Mouse (Mus musculus) liver, embryonic 16.5 days (tissue): ENCODE results near the gene Cds1. TPM values are rescaled to one million over a fixed set of nuclear protein-coding genes. Genes with fewer than 3 reads are reported as not detected.

Experiments
- ATAC-seq: fragments of 200-750 bp; cut with Nextera tagmentation; 2 replicates; pipeline ENCODE4 v1.8.0; 2017; ENCODE audit warnings: low read depth, mild to moderate bottlenecking, moderate number of reproducible peaks, moderate library complexity
- H3K27ac ChIP-seq: fragments of 300-500 bp; sonication (generic); 2 replicates; pipeline ENCODE4 v1.5.1; 2014; ENCODE audit warnings: mild to moderate bottlenecking, low read length
- H3K27me3 ChIP-seq: fragments of 300-500 bp; sonication (generic); 2 replicates; pipeline ENCODE4 v1.6.1; 2014; ENCODE audit warnings: low read depth, low read length, mixed read lengths; ENCODE audit not compliant: control insufficient read depth, insufficient read depth
- H3K36me3 ChIP-seq: fragments of 300-500 bp; sonication (generic); 2 replicates; pipeline ENCODE4 v1.6.1; 2014; ENCODE audit warnings: mild to moderate bottlenecking; ENCODE audit not compliant: control insufficient read depth, insufficient read depth
- H3K4me1 ChIP-seq: fragments of 300-500 bp; sonication (generic); 2 replicates; pipeline ENCODE4 v1.6.1; 2014; ENCODE audit warnings: low read depth, low read length, mixed read lengths; ENCODE audit not compliant: control insufficient read depth
- H3K4me2 ChIP-seq: fragments of 300-500 bp; sonication (generic); 2 replicates; pipeline ENCODE4 v1.6.1; 2014; ENCODE audit warnings: low read depth, low read length, mixed read lengths
- H3K4me3 ChIP-seq: fragments of 300-500 bp; sonication (generic); 2 replicates; pipeline ENCODE4 v1.5.1; 2014; ENCODE audit warnings: low read depth, mild to moderate bottlenecking, low read length
- H3K9ac ChIP-seq: fragments of 300-500 bp; sonication (generic); 2 replicates; pipeline ENCODE4 v1.6.1; 2014; ENCODE audit warnings: low read depth, low read length
- H3K9me3 ChIP-seq: fragments of 300-500 bp; sonication (generic); replicated peaks from 2 replicates; pipeline ENCODE4 v1.6.1; 2016; ENCODE audit warnings: low read length; ENCODE audit not compliant: control insufficient read depth
- WGBS: fragments of 180-500 bp; shearing (Covaris S2); extraction: QIAGEN DNeasy Blood & Tissue Kit; methylation state at CpG from one replicate; pipeline ENCODE4 v1.1.7; 2014; ENCODE audit not compliant: insufficient replicate concordance; 5-methylcytosine and 5-hydroxymethylcytosine counted together
- polyA plus RNA-seq: library from polyadenylated mRNA; unstranded; fragments of >200 nt; fragmentation: Nextera tagmentation; extraction: Ambion mirVana; gene quantifications from 2 replicates; pipeline ENCODE4 v1.2.1, GENCODE M21; 2015

Gene Cds1
- polyA plus RNA-seq, 1 experiment from 2014 or later, result 0.44 TPM

- Histone ChIP-seq H3K27ac (no peak overlapping the region), H3K4me3 (no peak overlapping the region), H3K4me1 (no peaks in the 10 kb centered on the region), H3K27me3 (no peaks in the 10 kb centered on the region), H3K4me2 (no peak overlapping the region), H3K9me3 (no peaks in the 10 kb centered on the region), H3K9ac (no peak overlapping the region), H3K36me3 (no peaks in the 10 kb centered on the region)
- no peak for ATAC-seq
- 77% methylated on average over 2 of the region's 2 CpGs for WGBS
Observed at GRCm38 (mm10) chr5:101784787-101785186, 19.9 kb downstream of the Cds1 start.

- Histone ChIP-seq H3K4me2 (no peak overlapping the region), H3K4me3 (no peak overlapping the region), H3K9ac (no peak overlapping the region), H3K27me3 (no peaks in the 10 kb centered on the region), H3K9me3 (no peaks in the 10 kb centered on the region), H3K27ac (no peak overlapping the region), H3K4me1 (no peaks in the 10 kb centered on the region), H3K36me3 (no peaks in the 10 kb centered on the region)
- 18% methylated on average over 4 of the region's 4 CpGs for WGBS
- ATAC-seq, result no peak
Observed at GRCm38 (mm10) chr5:101785921-101786614, 21.1 kb downstream of the Cds1 start.

GRCm38 (mm10) chr5:101789770-101790169, 24.8 kb downstream of the Cds1 start:
- Histone ChIP-seq H3K4me1 (no peaks in the 10 kb centered on the region), H3K4me2 (no peak overlapping the region), H3K9ac (no peak overlapping the region), H3K4me3 (no peak overlapping the region), H3K27me3 (no peaks in the 10 kb centered on the region), H3K9me3 (no peaks in the 10 kb centered on the region), H3K27ac (no peak overlapping the region), H3K36me3 (no peaks in the 10 kb centered on the region)
- no peak for ATAC-seq

GRCm38 (mm10) chr5:101790560-101790959, 25.6 kb downstream of the Cds1 start:
- Histone ChIP-seq H3K9me3 (no peaks in the 10 kb centered on the region), H3K9ac (no peak overlapping the region), H3K27ac (no peak overlapping the region), H3K4me2 (no peak overlapping the region), H3K27me3 (no peaks in the 10 kb centered on the region), H3K4me1 (no peaks in the 10 kb centered on the region), H3K36me3 (no peaks in the 10 kb centered on the region), H3K4me3 (no peak overlapping the region)
- WGBS, result 63% methylated on average over 5 of the region's 5 CpGs
- ATAC-seq, result no peak

- no peaks in the 10 kb centered on the region for H3K9me3 ChIP-seq
- H3K4me3 ChIP-seq, result no peak overlapping the region
- no peak overlapping the region for H3K4me2 ChIP-seq
- H3K4me1 ChIP-seq, result no peaks in the 10 kb centered on the region
- 32% methylated on average over 4 of the region's 4 CpGs for WGBS
- H3K9ac ChIP-seq, result no peak overlapping the region
- no peak overlapping the region for H3K27ac ChIP-seq
- no peaks in the 10 kb centered on the region for H3K27me3 ChIP-seq
- no peaks in the 10 kb centered on the region for H3K36me3 ChIP-seq
- no peak for ATAC-seq
Observed at GRCm38 (mm10) chr5:101792665-101793064, 27.7 kb downstream of the Cds1 start.

- Histone ChIP-seq H3K27me3 (no peaks in the 10 kb centered on the region; the same call in 1 of the 2 replicates), H3K4me1 (no peaks in the 10 kb centered on the region), H3K36me3 (no peaks in the 10 kb centered on the region), H3K9ac (no peak overlapping the region), H3K4me2 (no peak overlapping the region), H3K9me3 (no peaks in the 10 kb centered on the region), H3K27ac (no peak overlapping the region), H3K4me3 (no peak overlapping the region)
- 51% methylated on average over 2 of the region's 2 CpGs for WGBS
- ATAC-seq, result no peak
Observed at GRCm38 (mm10) chr5:101801891-101802290, 37.0 kb downstream of the Cds1 start.

GRCm38 (mm10) chr5:101802358-101803022, 37.6 kb downstream of the Cds1 start:
- no peaks in the 10 kb centered on the region for H3K9me3 ChIP-seq
- H3K27ac ChIP-seq, result no peak overlapping the region
- no peak overlapping the region for H3K9ac ChIP-seq
- no peak overlapping the region for H3K4me2 ChIP-seq
- WGBS, result 53% methylated on average over 9 of the region's 9 CpGs
- no peaks in the 10 kb centered on the region for H3K4me1 ChIP-seq
- H3K27me3 ChIP-seq, result no peaks in the 10 kb centered on the region; the same call in 1 of the 2 replicates
- no peaks in the 10 kb centered on the region for H3K36me3 ChIP-seq
- ATAC-seq, result no peak
- H3K4me3 ChIP-seq, result no peak overlapping the region

GRCm38 (mm10) chr5:101811296-101812169, 46.6 kb downstream of the Cds1 start:
- Histone ChIP-seq H3K36me3 (no peaks in the 10 kb centered on the region), H3K4me3 (no peak overlapping the region), H3K4me1 (no peaks in the 10 kb centered on the region), H3K9ac (no peak overlapping the region), H3K9me3 (no peaks in the 10 kb centered on the region), H3K27ac (no peak overlapping the region), H3K4me2 (no peak overlapping the region), H3K27me3 (no peaks in the 10 kb centered on the region)
- 67% methylated on average over 6 of the region's 6 CpGs for WGBS
- ATAC-seq, result no peak

GRCm38 (mm10) chr5:101816822-101817221, 51.9 kb downstream of the Cds1 start:
- H3K9me3 ChIP-seq, result no peaks in the 10 kb centered on the region
- 29% methylated on average over 7 of the region's 7 CpGs for WGBS
- no peaks in the 10 kb centered on the region for H3K4me1 ChIP-seq
- H3K4me2 ChIP-seq, result no peak overlapping the region
- no peak for ATAC-seq
- H3K4me3 ChIP-seq, result no peak overlapping the region
- no peak overlapping the region for H3K9ac ChIP-seq
- no peak overlapping the region for H3K27ac ChIP-seq
- H3K27me3 ChIP-seq, result no peaks in the 10 kb centered on the region; the same call in 1 of the 2 replicates
- H3K36me3 ChIP-seq, result no peaks in the 10 kb centered on the region
